Mouse (Mus musculus): Measurements from ENCODE around the gene Nt5c2. TPM values are rescaled to one million over a fixed set of nuclear protein-coding genes. Genes with fewer than 3 reads are reported as not detected.

Gene Nt5c2
- polyA plus RNA-seq, 1 experiment from 2014 or later, result 55.1 TPM

DNA sequence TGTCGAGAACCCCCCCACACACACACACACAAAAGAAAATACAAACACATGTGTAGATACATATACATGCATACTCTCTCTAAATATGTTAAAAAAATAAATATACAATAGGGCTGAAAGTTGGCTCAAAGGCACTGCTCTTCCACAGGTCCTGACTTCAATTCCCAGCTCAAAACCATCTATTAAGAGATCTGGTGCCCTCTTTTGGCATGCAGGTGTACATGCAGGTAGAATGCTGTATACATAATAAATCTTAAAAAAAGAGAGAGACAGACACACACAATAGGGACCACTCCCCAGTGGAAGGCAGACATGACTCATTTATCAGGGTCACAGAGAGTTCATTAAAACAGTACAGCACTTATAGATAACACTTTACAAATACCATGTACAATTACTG lies 31.4 kb upstream of the Nt5c2 start:
- no peak overlapping the region for H3K4me3 ChIP-seq (ENCODE audit: low read depth, low read length)
- peaks cover 30% of the 10 kb centered on the region; the same call in 1 of the 2 replicates for H3K36me3 ChIP-seq (ENCODE audit: control insufficient read depth, insufficient read depth, low read length)
- 91% methylated on average over 1 of the region's 1 CpGs for WGBS

DNA sequence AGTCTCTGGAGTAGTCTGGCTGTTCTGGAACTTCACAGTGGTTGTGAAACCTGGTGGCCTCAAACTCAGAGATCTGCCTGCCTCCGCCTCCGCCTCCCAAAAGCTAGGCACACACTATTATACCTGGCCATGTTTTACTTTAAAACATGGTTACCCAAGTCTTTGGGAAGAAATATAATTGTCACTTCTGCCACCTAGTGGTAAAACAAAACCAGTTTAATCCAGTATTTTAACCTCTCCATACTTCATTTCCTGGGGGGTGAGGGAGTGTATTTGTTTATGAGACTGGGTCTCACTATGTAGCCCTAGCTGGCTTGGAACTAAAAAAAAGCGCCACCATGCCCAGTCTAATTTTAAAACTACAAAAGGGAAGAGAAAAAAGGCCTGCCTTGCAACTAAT lies 28.7 kb upstream of the Nt5c2 start:
- H3K4me2 ChIP-seq (ENCODE audit: low read length), result no peak overlapping the region
- 90% methylated on average over 3 of the region's 3 CpGs for WGBS

More for the DNA sequence above, 31.4 kb upstream of the Nt5c2 start:
- Histone ChIP-seq H3K27ac (ENCODE audit: low read depth) (no peak overlapping the region), H3K4me2 (ENCODE audit: low read length) (no peak overlapping the region), H3K9ac (ENCODE audit: low read length) (no peak overlapping the region), H3K4me1 (replicated peaks; ENCODE audit: control insufficient read depth, insufficient read depth, low read length) (peaks cover 4% of the 10 kb centered on the region), H3K27me3 (replicated peaks; ENCODE audit: control insufficient read depth, insufficient read depth, low read length) (no peaks in the 10 kb centered on the region), H3K9me3 (ENCODE audit: control insufficient read depth, low read length) (no peaks in the 10 kb centered on the region)
- ATAC-seq (replicated peaks; ENCODE audit: low FRiP score, low TSS enrichment, low read depth) (no peak), DNase-seq (ENCODE audit: low spot score) (no peak)

DNA sequence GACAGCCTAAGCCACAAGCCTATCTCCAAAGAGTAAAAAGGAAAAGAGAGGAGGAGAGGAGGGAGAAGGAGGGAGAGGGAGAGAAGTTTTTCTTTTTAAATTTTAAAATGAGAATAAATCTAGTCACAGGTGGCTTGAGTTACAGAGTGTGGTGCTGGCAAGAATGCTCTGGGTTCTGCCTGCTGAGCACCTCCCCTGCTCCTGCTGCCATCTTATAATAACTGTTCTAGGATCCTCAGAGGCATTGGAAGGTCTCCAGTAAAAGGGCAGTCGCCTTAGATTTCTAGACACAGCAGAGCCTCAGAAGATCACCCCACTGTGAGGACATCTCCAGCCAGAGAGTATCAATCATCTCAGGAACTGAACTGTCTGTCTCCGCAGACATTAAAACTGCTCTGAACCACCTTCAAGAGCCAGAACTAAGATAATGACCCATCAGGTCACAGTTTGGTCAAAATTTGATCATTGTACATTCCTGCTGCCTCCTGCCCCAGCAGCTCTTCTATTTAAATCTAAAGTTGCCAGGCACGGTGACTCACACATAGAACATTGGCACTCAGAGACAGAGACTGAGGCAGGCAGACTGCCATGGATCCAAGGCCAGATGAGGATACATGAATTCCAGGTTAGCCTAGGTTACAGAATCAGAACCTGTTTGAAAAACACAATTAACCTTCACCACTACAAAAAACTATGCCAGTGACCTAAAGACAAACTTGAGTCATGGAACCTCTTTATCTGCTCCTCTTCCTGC lies 25.9 kb upstream of the Nt5c2 start:
- H3K27ac ChIP-seq (ENCODE audit: low read depth), result no peak overlapping the region
- no peaks in the 10 kb centered on the region for H3K27me3 ChIP-seq (replicated peaks; ENCODE audit: control insufficient read depth, insufficient read depth, low read length)
- no peak overlapping the region for H3K4me2 ChIP-seq (ENCODE audit: low read length)
- H3K9me3 ChIP-seq (ENCODE audit: control insufficient read depth, low read length), result no peaks in the 10 kb centered on the region
- H3K4me1 ChIP-seq (replicated peaks; ENCODE audit: control insufficient read depth, insufficient read depth, low read length), result no peaks in the 10 kb centered on the region
- WGBS, result 80% methylated on average over 3 of the region's 3 CpGs
- DNase-seq (ENCODE audit: low spot score) (no peak), ATAC-seq (replicated peaks; ENCODE audit: low FRiP score, low TSS enrichment, low read depth) (no peak)
- peaks cover 69% of the 10 kb centered on the region for H3K36me3 ChIP-seq (ENCODE audit: control insufficient read depth, insufficient read depth, low read length)
- no peak overlapping the region for H3K9ac ChIP-seq (ENCODE audit: low read length)
- no peak overlapping the region for H3K4me3 ChIP-seq (ENCODE audit: low read depth, low read length)

More for the DNA sequence above, 28.7 kb upstream of the Nt5c2 start:
- peaks cover 55% of the 10 kb centered on the region for H3K36me3 ChIP-seq (ENCODE audit: control insufficient read depth, insufficient read depth, low read length)
- no peaks in the 10 kb centered on the region for H3K9me3 ChIP-seq (ENCODE audit: control insufficient read depth, low read length)
- no peak overlapping the region for H3K9ac ChIP-seq (ENCODE audit: low read length)
- DNase-seq (ENCODE audit: low spot score), result no peak
- H3K27ac ChIP-seq (ENCODE audit: low read depth), result no peak overlapping the region
- ATAC-seq (replicated peaks; ENCODE audit: low FRiP score, low TSS enrichment, low read depth), result no peak
- no peaks in the 10 kb centered on the region for H3K27me3 ChIP-seq (replicated peaks; ENCODE audit: control insufficient read depth, insufficient read depth, low read length)
- no peaks in the 10 kb centered on the region for H3K4me1 ChIP-seq (replicated peaks; ENCODE audit: control insufficient read depth, insufficient read depth, low read length)
- no peak overlapping the region for H3K4me3 ChIP-seq (ENCODE audit: low read depth, low read length)

DNA sequence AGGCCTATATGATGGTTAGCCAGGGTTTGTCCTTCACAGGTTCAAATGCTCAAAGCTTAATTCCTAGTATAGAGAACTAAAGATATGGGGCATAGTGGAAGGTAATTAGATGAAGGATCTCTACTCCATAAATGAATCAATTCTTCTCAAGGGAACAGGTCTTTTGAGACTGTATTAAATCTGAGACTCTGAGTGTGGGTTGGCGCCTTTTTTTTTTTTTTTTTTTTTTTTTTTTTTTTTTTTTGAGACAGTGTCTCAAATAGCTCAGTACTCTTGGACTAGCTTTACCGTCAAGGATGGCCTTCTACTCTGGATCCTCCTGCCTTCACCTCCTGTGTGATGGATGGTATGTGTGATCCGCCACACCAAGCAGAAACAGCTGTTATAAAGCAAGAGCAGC lies 21.6 kb upstream of the Nt5c2 start:
- peaks cover 77% of the 10 kb centered on the region for H3K36me3 ChIP-seq (ENCODE audit: control insufficient read depth, insufficient read depth, low read length)
- 73% methylated on average over 3 of the region's 3 CpGs for WGBS
- no peaks in the 10 kb centered on the region for H3K9me3 ChIP-seq (ENCODE audit: control insufficient read depth, low read length)
- H3K27ac ChIP-seq (ENCODE audit: low read depth), result no peak overlapping the region
- H3K4me3 ChIP-seq (ENCODE audit: low read depth, low read length), result no peak overlapping the region
- no peak overlapping the region for H3K4me2 ChIP-seq (ENCODE audit: low read length)
- no peak for DNase-seq (ENCODE audit: low spot score)
- no peaks in the 10 kb centered on the region for H3K27me3 ChIP-seq (replicated peaks; ENCODE audit: control insufficient read depth, insufficient read depth, low read length)
- no peak overlapping the region for H3K9ac ChIP-seq (ENCODE audit: low read length)
- no peaks in the 10 kb centered on the region for H3K4me1 ChIP-seq (replicated peaks; ENCODE audit: control insufficient read depth, insufficient read depth, low read length)
- no peak for ATAC-seq (replicated peaks; ENCODE audit: low FRiP score, low TSS enrichment, low read depth)

DNA sequence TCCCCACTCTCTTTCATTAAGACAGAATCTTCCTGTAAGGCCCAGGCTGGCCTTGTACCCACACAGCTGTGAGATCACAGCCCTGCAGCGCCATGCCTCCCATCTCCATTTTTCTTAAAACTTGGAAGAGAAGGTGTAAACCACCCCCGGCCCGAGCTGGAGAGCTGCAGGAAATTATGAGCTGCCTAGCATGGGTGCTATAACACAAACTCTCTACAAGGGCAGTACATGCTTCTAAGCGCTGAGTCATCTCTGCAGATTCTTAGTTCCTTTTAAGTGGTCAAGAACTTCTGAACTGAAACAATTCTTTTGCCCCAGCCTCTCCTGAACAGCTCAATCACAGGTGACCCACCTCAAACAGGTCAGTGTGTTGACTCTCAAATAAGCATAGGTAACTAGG lies 20.0 kb upstream of the Nt5c2 start:
- H3K4me3 ChIP-seq (ENCODE audit: low read depth, low read length), result no peak overlapping the region
- no peaks in the 10 kb centered on the region for H3K9me3 ChIP-seq (ENCODE audit: control insufficient read depth, low read length)
- no peak overlapping the region for H3K27ac ChIP-seq (ENCODE audit: low read depth)
- no peaks in the 10 kb centered on the region for H3K4me1 ChIP-seq (replicated peaks; ENCODE audit: control insufficient read depth, insufficient read depth, low read length)
- H3K36me3 ChIP-seq (ENCODE audit: control insufficient read depth, insufficient read depth, low read length), result peaks cover 64% of the 10 kb centered on the region
- H3K9ac ChIP-seq (ENCODE audit: low read length), result no peak overlapping the region
- no peaks in the 10 kb centered on the region for H3K27me3 ChIP-seq (replicated peaks; ENCODE audit: control insufficient read depth, insufficient read depth, low read length)
- 84% methylated on average over 4 of the region's 4 CpGs for WGBS
- ATAC-seq (replicated peaks; ENCODE audit: low FRiP score, low TSS enrichment, low read depth), result no peak
- DNase-seq (ENCODE audit: low spot score), result no peak
- no peak overlapping the region for H3K4me2 ChIP-seq (ENCODE audit: low read length)

DNA sequence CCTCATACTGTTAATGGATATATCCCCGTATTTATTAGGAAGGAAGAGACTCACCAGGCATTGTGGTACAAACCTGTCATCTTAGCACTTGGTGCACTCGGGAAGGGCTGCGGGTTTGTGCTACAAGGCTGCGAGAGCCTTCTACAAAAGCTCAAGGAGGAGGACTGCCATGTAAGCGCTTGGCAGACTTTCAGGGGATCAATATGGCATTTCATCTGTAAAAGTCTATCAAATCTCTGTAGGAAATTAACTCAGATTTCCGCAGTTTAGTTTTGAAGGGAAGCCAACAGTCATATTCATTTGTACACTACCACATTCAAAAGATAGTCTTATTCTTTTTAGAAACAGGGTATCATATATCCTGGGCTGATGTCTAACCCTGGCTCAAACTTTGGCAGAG lies 16.8 kb upstream of the Nt5c2 start:
- no peak overlapping the region for H3K27ac ChIP-seq (ENCODE audit: low read depth)
- peaks cover 35% of the 10 kb centered on the region for H3K36me3 ChIP-seq (ENCODE audit: control insufficient read depth, insufficient read depth, low read length)
- H3K27me3 ChIP-seq (replicated peaks; ENCODE audit: control insufficient read depth, insufficient read depth, low read length), result no peaks in the 10 kb centered on the region
- H3K4me1 ChIP-seq (replicated peaks; ENCODE audit: control insufficient read depth, insufficient read depth, low read length), result no peaks in the 10 kb centered on the region
- no peak overlapping the region for H3K4me3 ChIP-seq (ENCODE audit: low read depth, low read length)
- no peak overlapping the region for H3K4me2 ChIP-seq (ENCODE audit: low read length)
- H3K9me3 ChIP-seq (ENCODE audit: control insufficient read depth, low read length), result no peaks in the 10 kb centered on the region
- H3K9ac ChIP-seq (ENCODE audit: low read length), result no peak overlapping the region
- ATAC-seq (replicated peaks; ENCODE audit: low FRiP score, low TSS enrichment, low read depth) (no peak), DNase-seq (ENCODE audit: low spot score) (no peak)
- 89% methylated on average over 6 of the region's 6 CpGs for WGBS

DNA sequence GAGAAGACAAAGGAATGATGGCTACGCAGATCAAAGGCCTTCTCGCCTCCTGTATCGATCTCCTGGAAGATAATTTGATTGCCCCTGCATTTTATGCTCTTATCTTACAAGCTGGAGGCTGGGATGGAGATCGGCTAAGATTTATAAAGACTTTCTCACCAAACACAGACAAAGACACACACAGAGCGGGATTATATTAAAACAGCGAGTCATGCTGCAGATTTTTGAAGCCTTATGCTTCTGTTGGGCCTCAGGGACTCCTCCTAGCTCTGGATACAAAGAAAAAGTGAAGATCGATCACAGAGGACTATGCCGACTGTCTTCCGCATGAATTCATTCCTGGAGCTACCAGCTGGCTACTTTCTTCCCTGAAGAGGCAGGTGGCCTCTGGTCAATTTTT lies 14.8 kb upstream of the Nt5c2 start:
- Histone ChIP-seq H3K9me3 (ENCODE audit: control insufficient read depth, low read length) (no peaks in the 10 kb centered on the region), H3K27me3 (replicated peaks; ENCODE audit: control insufficient read depth, insufficient read depth, low read length) (no peaks in the 10 kb centered on the region), H3K9ac (ENCODE audit: low read length) (no peak overlapping the region), H3K27ac (ENCODE audit: low read depth) (no peak overlapping the region), H3K4me2 (ENCODE audit: low read length) (no peak overlapping the region), H3K36me3 (ENCODE audit: control insufficient read depth, insufficient read depth, low read length) (peaks cover 17% of the 10 kb centered on the region), H3K4me1 (replicated peaks; ENCODE audit: control insufficient read depth, insufficient read depth, low read length) (no peaks in the 10 kb centered on the region), H3K4me3 (ENCODE audit: low read depth, low read length) (no peak overlapping the region)
- DNase-seq (ENCODE audit: low spot score) (no peak), ATAC-seq (replicated peaks; ENCODE audit: low FRiP score, low TSS enrichment, low read depth) (no peak)
- WGBS, result 78% methylated on average over 9 of the region's 9 CpGs

DNA sequence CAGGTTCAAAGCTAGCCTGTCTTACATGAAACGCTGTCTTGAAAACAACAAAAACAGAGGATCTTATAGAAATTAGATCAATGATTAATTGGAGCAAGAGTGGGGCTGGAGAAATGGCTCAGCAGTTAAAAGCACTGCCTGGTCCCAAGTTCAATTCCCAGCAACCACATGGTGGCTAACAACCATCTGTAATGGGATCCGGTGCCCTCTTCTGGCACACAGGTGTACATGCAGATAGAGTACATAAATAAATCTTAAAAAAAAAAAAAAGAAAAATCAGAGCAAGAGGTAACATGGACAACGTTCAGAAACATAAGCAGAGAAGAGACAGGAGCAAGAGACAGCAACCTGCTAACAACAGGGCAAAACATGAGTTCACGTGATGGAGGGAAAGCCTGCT lies 11.6 kb upstream of the Nt5c2 start:
- ATAC-seq (replicated peaks; ENCODE audit: low FRiP score, low TSS enrichment, low read depth) (no peak), DNase-seq (ENCODE audit: low spot score) (no peak)
- no peak overlapping the region for H3K4me2 ChIP-seq (ENCODE audit: low read length)
- no peak overlapping the region for H3K27ac ChIP-seq (ENCODE audit: low read depth)
- no peaks in the 10 kb centered on the region for H3K4me1 ChIP-seq (replicated peaks; ENCODE audit: control insufficient read depth, insufficient read depth, low read length)
- no peak overlapping the region for H3K4me3 ChIP-seq (ENCODE audit: low read depth, low read length)
- 86% methylated on average over 4 of the region's 4 CpGs for WGBS
- no peak overlapping the region for H3K9ac ChIP-seq (ENCODE audit: low read length)
- H3K9me3 ChIP-seq (ENCODE audit: control insufficient read depth, low read length), result no peaks in the 10 kb centered on the region
- H3K27me3 ChIP-seq (replicated peaks; ENCODE audit: control insufficient read depth, insufficient read depth, low read length), result no peaks in the 10 kb centered on the region
- H3K36me3 ChIP-seq (ENCODE audit: control insufficient read depth, insufficient read depth, low read length), result no peaks in the 10 kb centered on the region

DNA sequence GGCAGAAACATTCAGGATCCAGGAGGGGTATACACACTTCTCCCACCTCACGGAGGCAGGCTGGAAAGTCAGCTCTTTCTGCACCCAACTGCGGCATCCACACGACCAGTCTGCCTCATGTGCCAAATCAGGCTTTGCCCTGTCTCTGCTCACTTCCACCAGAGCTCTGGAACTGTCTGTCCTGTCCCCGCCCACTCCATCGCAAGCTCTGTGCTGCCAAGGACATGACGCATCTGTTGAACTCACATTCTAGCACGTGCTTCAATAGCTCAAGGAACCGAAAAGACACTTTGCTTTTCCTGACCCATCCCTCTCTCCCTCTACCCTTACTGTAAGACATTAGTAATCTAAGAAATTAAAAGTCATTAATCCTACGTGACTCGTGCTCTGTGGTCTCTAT lies 10.0 kb upstream of the Nt5c2 start:
- Histone ChIP-seq H3K4me2 (ENCODE audit: low read length) (no peak overlapping the region), H3K36me3 (ENCODE audit: control insufficient read depth, insufficient read depth, low read length) (no peaks in the 10 kb centered on the region), H3K4me3 (ENCODE audit: low read depth, low read length) (no peak overlapping the region), H3K4me1 (replicated peaks; ENCODE audit: control insufficient read depth, insufficient read depth, low read length) (no peaks in the 10 kb centered on the region), H3K27me3 (replicated peaks; ENCODE audit: control insufficient read depth, insufficient read depth, low read length) (no peaks in the 10 kb centered on the region), H3K27ac (ENCODE audit: low read depth) (no peak overlapping the region), H3K9ac (ENCODE audit: low read length) (no peak overlapping the region), H3K9me3 (ENCODE audit: control insufficient read depth, low read length) (no peaks in the 10 kb centered on the region)
- 62% methylated on average over 10 of the region's 10 CpGs for WGBS
- ATAC-seq (replicated peaks; ENCODE audit: low FRiP score, low TSS enrichment, low read depth), result no peak
- DNase-seq (ENCODE audit: low spot score), result no peak
